Mouse (Mus musculus): ENCODE data around the gene Actn4. TPM values are rescaled to one million over a fixed set of nuclear protein-coding genes. Genes with fewer than 3 reads are reported as not detected.
"Not testable (repeated sequence)": the region's sequence is repeated elsewhere in the genome, so short reads cannot be mapped to it uniquely, and the experiment has no call there.

Actn4 gene
- polyA plus RNA-seq, 1 experiment = 465 TPM

DNA sequence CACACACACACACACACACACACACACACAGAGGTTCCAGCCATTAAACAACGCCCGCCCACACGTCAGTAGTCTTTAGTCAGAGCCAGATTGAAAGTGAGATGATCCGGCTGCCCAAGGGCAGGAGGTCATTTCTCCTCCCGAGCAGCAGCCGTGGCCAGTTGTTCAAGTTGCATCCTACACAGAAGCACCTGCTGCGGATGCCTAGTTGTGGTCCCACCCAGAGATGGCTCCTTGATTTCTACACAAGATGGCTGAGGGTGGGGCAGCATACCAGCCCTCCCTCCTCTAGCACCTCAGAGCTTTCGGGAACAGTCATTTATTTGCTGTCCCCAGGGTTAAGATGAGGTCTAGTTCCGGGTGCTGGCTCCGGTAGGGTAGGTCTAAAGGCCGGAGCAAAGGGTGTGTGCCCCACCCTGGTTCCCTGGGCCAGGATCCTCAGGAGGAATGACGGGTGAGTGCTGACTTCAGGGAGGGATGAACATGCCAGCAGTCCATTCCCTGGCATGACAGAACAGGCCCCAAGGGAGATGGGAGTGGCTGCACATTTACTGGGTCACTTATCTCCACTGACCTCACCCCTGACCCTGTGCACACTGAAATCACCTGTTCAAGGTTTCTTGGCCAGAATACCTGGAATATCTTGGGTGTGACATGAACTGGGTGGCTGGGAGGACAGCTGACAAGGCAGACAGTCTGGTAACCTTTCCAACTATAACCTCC is 7.7 kb upstream of the Actn4 start:
- no peak for TF ChIP-seq MYOG (IDR thresholded peaks at IDR 0.05; ENCODE audit: control insufficient read depth, extremely low read depth, insufficient read length)
- TF ChIP-seq CTCF (IDR thresholded peaks at IDR 0.05; ENCODE audit: control insufficient read depth, insufficient read depth, insufficient read length) = no peak
- peak; percentile 52 for TF ChIP-seq MYOD1 (IDR thresholded peaks at IDR 0.05; ENCODE audit: control insufficient read depth, insufficient read length, low read depth)
- Histone ChIP-seq H3K4me3 (ENCODE audit: insufficient read depth, poor library complexity, severe bottlenecking) (no peak overlapping the region), H3K27me3 (ENCODE audit: control insufficient read depth, insufficient read depth, insufficient read length) (no peaks in the 10 kb centered on the region), H3K36me3 (ENCODE audit: control insufficient read depth, insufficient read depth) (peaks cover 11% of the 10 kb centered on the region), H3ac (ENCODE audit: control insufficient read depth, insufficient read length, low read depth) (no peak overlapping the region), H3K79me2 (ENCODE audit: control insufficient read depth, insufficient read depth) (no peaks in the 10 kb centered on the region), H3K79me3 (ENCODE audit: low read depth) (no peaks in the 10 kb centered on the region)

GRCm38 (mm10) chr7:28969271-28969670 is 7.1 kb upstream of the Actn4 start:
- no peak overlapping the region for H3K4me3 ChIP-seq (ENCODE audit: insufficient read depth, poor library complexity, severe bottlenecking)
- no peaks in the 10 kb centered on the region for H3K79me3 ChIP-seq (ENCODE audit: low read depth)
- no peak for TF ChIP-seq CTCF (IDR thresholded peaks at IDR 0.05; ENCODE audit: control insufficient read depth, insufficient read depth, insufficient read length)
- no peak for TF ChIP-seq MYOG (IDR thresholded peaks at IDR 0.05; ENCODE audit: control insufficient read depth, extremely low read depth, insufficient read length)
- TF ChIP-seq CEBPB (IDR thresholded peaks at IDR 0.05; ENCODE audit: low read depth) = no peak
- TF ChIP-seq USF1 (IDR thresholded peaks at IDR 0.05; ENCODE audit: low read depth) = no peak
- no peak for TF ChIP-seq MAX (IDR thresholded peaks at IDR 0.05)
- no peak for TF ChIP-seq FOSL1 (IDR thresholded peaks at IDR 0.05; ENCODE audit: insufficient read depth, low read length, poor library complexity, severe bottlenecking)
- no peak for TF ChIP-seq MYOD1 (IDR thresholded peaks at IDR 0.05; ENCODE audit: control insufficient read depth, insufficient read length, low read depth)
- no peaks in the 10 kb centered on the region for H3K79me2 ChIP-seq (ENCODE audit: control insufficient read depth, insufficient read depth)
- H3K27me3 ChIP-seq (ENCODE audit: control insufficient read depth, insufficient read depth, insufficient read length) = no peaks in the 10 kb centered on the region
- H3ac ChIP-seq (ENCODE audit: control insufficient read depth, insufficient read length, low read depth) = no peak overlapping the region
- H3K36me3 ChIP-seq (ENCODE audit: control insufficient read depth, insufficient read depth) = peaks cover 8% of the 10 kb centered on the region

- not testable (repeated sequence) for H3K79me2 ChIP-seq (ENCODE audit: control insufficient read depth, insufficient read depth); H3K79me3 ChIP-seq (ENCODE audit: low read depth); H3K36me3 ChIP-seq (ENCODE audit: control insufficient read depth, insufficient read depth)
Measured at GRCm38 (mm10) chr7:28968120-28968519, 6.0 kb upstream of the Actn4 start.

DNA sequence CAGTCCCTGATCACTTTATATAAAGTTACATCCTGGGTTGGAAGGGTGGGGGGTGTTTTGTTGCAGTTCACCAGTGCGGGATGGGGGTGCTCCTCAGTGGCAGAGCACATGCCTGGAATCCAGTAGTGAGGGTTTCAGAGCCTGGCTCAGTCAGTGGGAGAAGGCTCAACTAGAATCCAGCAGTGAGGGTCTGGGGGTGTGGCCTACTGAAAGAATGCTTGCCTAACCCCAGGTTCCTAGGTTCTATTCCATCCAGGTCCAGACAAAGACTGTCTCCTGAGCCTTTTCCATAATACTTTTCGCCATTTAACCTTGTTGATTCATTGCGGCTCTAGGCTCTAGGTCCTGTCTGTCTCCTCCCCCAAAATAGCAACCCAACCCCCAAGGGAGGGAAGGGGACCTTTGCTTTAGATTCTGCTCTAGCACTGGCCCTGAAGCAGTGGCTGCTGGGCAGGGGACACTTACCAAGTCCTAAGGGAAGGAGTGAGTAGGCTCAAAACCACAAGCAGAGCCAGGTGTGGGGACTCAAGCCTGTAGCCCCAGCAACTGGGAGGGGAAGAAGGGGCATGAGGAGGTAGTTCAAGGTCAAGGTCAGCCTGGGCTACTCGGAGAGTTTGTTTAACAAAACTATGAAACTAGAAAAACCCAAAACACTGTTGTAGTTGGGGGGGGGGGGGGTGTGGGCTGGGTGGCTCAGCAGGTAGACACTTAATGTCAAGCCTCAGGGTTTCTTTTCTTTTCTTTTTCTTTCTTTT is 4.8 kb upstream of the Actn4 start:
- Histone ChIP-seq H3ac (ENCODE audit: control insufficient read depth, insufficient read length, low read depth) (no peak overlapping the region), H3K79me2 (ENCODE audit: control insufficient read depth, insufficient read depth) (peaks cover 2% of the 10 kb centered on the region), H3K79me3 (ENCODE audit: low read depth) (peaks cover under 1% of the 10 kb centered on the region), H3K36me3 (ENCODE audit: control insufficient read depth, insufficient read depth) (no peaks in the 10 kb centered on the region), H3K4me3 (ENCODE audit: insufficient read depth, poor library complexity, severe bottlenecking) (no peak overlapping the region), H3K27me3 (ENCODE audit: control insufficient read depth, insufficient read depth, insufficient read length) (no peaks in the 10 kb centered on the region)
- TF ChIP-seq CEBPB (IDR thresholded peaks at IDR 0.05; ENCODE audit: low read depth) (no peak), USF1 (IDR thresholded peaks at IDR 0.05; ENCODE audit: low read depth) (no peak), MAX (IDR thresholded peaks at IDR 0.05) (no peak), CTCF (IDR thresholded peaks at IDR 0.05; ENCODE audit: control insufficient read depth, insufficient read depth, insufficient read length) (no peak), MYOD1 (IDR thresholded peaks at IDR 0.05; ENCODE audit: control insufficient read depth, insufficient read length, low read depth) (no peak), MYOG (IDR thresholded peaks at IDR 0.05; ENCODE audit: control insufficient read depth, extremely low read depth, insufficient read length) (no peak), FOSL1 (IDR thresholded peaks at IDR 0.05; ENCODE audit: insufficient read depth, low read length, poor library complexity, severe bottlenecking) (no peak)

More at GRCm38 (mm10) chr7:28968120-28968519, 6.0 kb upstream of the Actn4 start:
- H3K4me3 ChIP-seq (ENCODE audit: insufficient read depth, poor library complexity, severe bottlenecking); H3ac ChIP-seq (ENCODE audit: control insufficient read depth, insufficient read length, low read depth); H3K27me3 ChIP-seq (ENCODE audit: control insufficient read depth, insufficient read depth, insufficient read length): not testable (repeated sequence)

DNA sequence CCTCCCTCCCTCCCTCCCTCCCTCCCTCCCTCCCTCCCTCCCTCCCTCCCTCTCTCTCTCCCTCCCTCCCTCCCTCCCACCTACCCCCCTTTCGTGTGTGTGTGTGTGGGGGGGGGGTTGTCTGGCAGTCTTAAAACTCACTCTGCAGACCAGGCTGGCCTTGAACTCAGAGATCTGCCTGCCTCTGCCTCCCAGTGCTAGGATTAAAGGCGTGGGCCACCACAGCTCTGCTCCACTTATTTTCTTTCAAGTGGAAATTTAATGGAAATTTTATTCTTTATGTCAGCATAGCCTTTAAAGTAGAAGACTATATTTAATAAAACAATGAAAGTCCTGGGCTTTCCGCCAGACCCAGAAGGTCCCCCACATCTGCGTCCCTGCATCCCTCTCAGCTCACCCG is 4.0 kb upstream of the Actn4 start:
- Histone ChIP-seq H3K4me3 (ENCODE audit: insufficient read depth, poor library complexity, severe bottlenecking) (no peak overlapping the region), H3K79me2 (ENCODE audit: control insufficient read depth, insufficient read depth) (peaks cover 9% of the 10 kb centered on the region), H3K27me3 (ENCODE audit: control insufficient read depth, insufficient read depth, insufficient read length) (no peaks in the 10 kb centered on the region), H3K79me3 (ENCODE audit: low read depth) (peaks cover 8% of the 10 kb centered on the region), H3K36me3 (ENCODE audit: control insufficient read depth, insufficient read depth) (no peaks in the 10 kb centered on the region), H3ac (ENCODE audit: control insufficient read depth, insufficient read length, low read depth) (no peak overlapping the region)
- TF ChIP-seq CEBPB (IDR thresholded peaks at IDR 0.05; ENCODE audit: low read depth) = no peak
- no peak for TF ChIP-seq CTCF (IDR thresholded peaks at IDR 0.05; ENCODE audit: control insufficient read depth, insufficient read depth, insufficient read length)
- TF ChIP-seq FOSL1 (IDR thresholded peaks at IDR 0.05; ENCODE audit: insufficient read depth, low read length, poor library complexity, severe bottlenecking) = no peak
- TF ChIP-seq MYOG (IDR thresholded peaks at IDR 0.05; ENCODE audit: control insufficient read depth, extremely low read depth, insufficient read length) = no peak
- TF ChIP-seq USF1 (IDR thresholded peaks at IDR 0.05; ENCODE audit: low read depth) = no peak

DNA sequence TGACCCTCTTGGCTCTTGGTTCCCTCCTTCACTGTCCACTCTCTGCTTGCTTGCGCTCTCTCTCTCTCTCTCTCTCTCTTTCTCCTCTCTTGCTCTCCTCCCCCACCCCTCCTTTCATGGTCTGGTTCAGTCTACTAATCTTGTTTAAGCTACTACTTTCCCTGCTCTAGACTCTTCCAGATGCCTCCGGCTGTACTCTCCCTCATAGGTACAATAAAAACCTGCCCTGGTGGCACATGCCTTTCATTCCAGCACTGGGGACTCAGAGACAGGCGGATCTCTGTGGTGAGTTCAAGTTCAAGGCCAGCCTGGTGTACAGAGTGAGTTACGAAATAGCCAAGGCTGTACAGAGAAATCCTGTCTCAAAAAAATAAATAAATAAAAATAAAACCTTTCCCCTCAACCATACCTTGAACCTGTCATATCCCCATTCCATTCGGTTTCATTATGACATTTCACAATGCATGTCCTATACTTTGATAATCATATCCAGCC is 3.3 kb upstream of the Actn4 start:
- TF ChIP-seq MYOD1 (IDR thresholded peaks at IDR 0.05; ENCODE audit: control insufficient read depth, insufficient read length, low read depth) (no peak), CTCF (IDR thresholded peaks at IDR 0.05; ENCODE audit: control insufficient read depth, insufficient read depth, insufficient read length) (no peak), CEBPB (IDR thresholded peaks at IDR 0.05; ENCODE audit: low read depth) (no peak), USF1 (IDR thresholded peaks at IDR 0.05; ENCODE audit: low read depth) (no peak), MAX (IDR thresholded peaks at IDR 0.05) (no peak), FOSL1 (IDR thresholded peaks at IDR 0.05; ENCODE audit: insufficient read depth, low read length, poor library complexity, severe bottlenecking) (no peak), MYOG (IDR thresholded peaks at IDR 0.05; ENCODE audit: control insufficient read depth, extremely low read depth, insufficient read length) (no peak)
- Histone ChIP-seq H3K36me3 (ENCODE audit: control insufficient read depth, insufficient read depth) (no peaks in the 10 kb centered on the region), H3K4me3 (ENCODE audit: insufficient read depth, poor library complexity, severe bottlenecking) (no peak overlapping the region), H3ac (ENCODE audit: control insufficient read depth, insufficient read length, low read depth) (no peak overlapping the region), H3K27me3 (ENCODE audit: control insufficient read depth, insufficient read depth, insufficient read length) (no peaks in the 10 kb centered on the region), H3K79me3 (ENCODE audit: low read depth) (peaks cover 16% of the 10 kb centered on the region), H3K79me2 (ENCODE audit: control insufficient read depth, insufficient read depth) (peaks cover 17% of the 10 kb centered on the region)
